In the genomic region with DNA sequence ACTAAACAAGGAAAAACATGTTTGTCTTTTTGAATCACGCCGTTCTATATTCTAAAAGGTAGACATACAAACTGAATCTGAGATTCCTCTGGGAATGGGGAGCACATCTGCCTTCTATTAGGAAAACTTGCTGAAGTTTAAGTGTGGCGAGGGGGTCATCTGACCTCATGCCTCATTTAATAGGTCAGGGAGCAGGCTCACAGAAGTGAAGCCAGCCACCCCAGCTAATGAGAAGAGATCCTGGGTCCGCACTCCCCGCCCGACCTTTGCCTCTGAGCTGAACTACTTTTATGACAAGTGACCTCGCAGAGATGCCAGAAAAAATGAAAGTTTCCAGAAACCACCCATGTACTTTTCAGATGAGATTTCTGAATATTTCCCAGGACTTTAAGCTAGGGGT, we compare ENCODE assay signal across 13 mouse cellular contexts.
DNase-seq lines count a peak whose midpoint lies in the region; ATAC-seq and TF ChIP-seq lines count a peak whose summit lies in the region.
"Had no signal": no experiment of that assay in that cellular context is flagged by ENCODE, and none has a peak within 500 bp of the region (broad histone marks: within the 10 kb centered on the region; RNA-seq: fewer than 3 reads in every experiment).

No protein-coding gene starts in this region.

- no peaks in the 10 kb centered on the region for H3K36me3 ChIP-seq in forebrain, embryonic 10.5 days (replicated peaks)
- no peaks in the 10 kb centered on the region for H3K36me3 ChIP-seq in forebrain, embryonic 16.5 days (ENCODE audit: control insufficient read depth, insufficient read depth)
- no peaks in the 10 kb centered on the region for H3K36me3 ChIP-seq in embryonic facial prominence, embryonic 11.5 days (replicated peaks; ENCODE audit: control insufficient read depth, insufficient read depth, low read depth, low read length)
- no peaks in the 10 kb centered on the region for H3K36me3 ChIP-seq in kidney, embryonic 16.5 days (ENCODE audit: insufficient read depth, low read length)
- no peaks in the 10 kb centered on the region for H3K36me3 ChIP-seq in neural tube, embryonic 11.5 days (ENCODE audit: control insufficient read depth, insufficient read depth, low read length)
- H3K36me3 ChIP-seq in forebrain, embryonic 11.5 days (ENCODE audit: control insufficient read depth, insufficient read depth, low read length) = no peaks in the 10 kb centered on the region

- H3K9me3 ChIP-seq in forebrain, embryonic 10.5 days = no peaks in the 10 kb centered on the region
- H3K9me3 ChIP-seq in forebrain, embryonic 16.5 days (ENCODE audit: control insufficient read depth, low read length) = no peaks in the 10 kb centered on the region
- no peaks in the 10 kb centered on the region for H3K9me3 ChIP-seq in embryonic facial prominence, embryonic 11.5 days (replicated peaks; ENCODE audit: control insufficient read depth, low read length)
- H3K9me3 ChIP-seq in kidney, embryonic 16.5 days (ENCODE audit: low read length) = no peaks in the 10 kb centered on the region
- no peaks in the 10 kb centered on the region for H3K9me3 ChIP-seq in neural tube, embryonic 11.5 days (ENCODE audit: control insufficient read depth, low read length)
- H3K9me3 ChIP-seq in forebrain, embryonic 11.5 days (ENCODE audit: control insufficient read depth, low read length) = no peaks in the 10 kb centered on the region
- H3K9me3 ChIP-seq: megakaryocyte, embryonic 14.5 days had no signal

- peak; percentile 24 for DNase-seq in forebrain, embryonic 10.5 days (ENCODE audit: extremely low spot score, low spot score)
- DNase-seq in embryonic facial prominence, embryonic 11.5 days (ENCODE audit: low spot score) = peak; percentile 76
- DNase-seq in neural tube, embryonic 11.5 days (ENCODE audit: low spot score) = peak; percentile 29
- no peak for DNase-seq in left cerebral cortex, adult 2 months (ENCODE audit: extremely low spot score in 1 of 2, low spot score in 2 of 2)
- DNase-seq in layer of hippocampus, adult 9-10 months (ENCODE audit: low spot score) = no peak
- no peak for DNase-seq in forebrain, embryonic 11.5 days (ENCODE audit: low spot score)
- DNase-seq: cerebellum, postnatal 14 days; gastrocnemius, postnatal 36 days had no signal

- no peak overlapping the region for H3K4me2 ChIP-seq in forebrain, embryonic 16.5 days (ENCODE audit: low read length)
- H3K4me2 ChIP-seq in embryonic facial prominence, embryonic 11.5 days (ENCODE audit: low read depth, low read length) = no peak overlapping the region
- H3K4me2 ChIP-seq in kidney, embryonic 16.5 days (replicated peaks; ENCODE audit: low read depth, low read length) = no peak overlapping the region
- no peak overlapping the region for H3K4me2 ChIP-seq in neural tube, embryonic 11.5 days (ENCODE audit: low read depth)
- no peak overlapping the region for H3K4me2 ChIP-seq in forebrain, embryonic 11.5 days (ENCODE audit: low read depth, low read length, severe bottlenecking)

- H3K27ac ChIP-seq in forebrain, embryonic 10.5 days = no peak overlapping the region
- no peak overlapping the region for H3K27ac ChIP-seq in forebrain, embryonic 16.5 days (ENCODE audit: low read length)
- no peak overlapping the region for H3K27ac ChIP-seq in embryonic facial prominence, embryonic 11.5 days (replicated peaks; ENCODE audit: low read depth, low read length)
- no peak overlapping the region for H3K27ac ChIP-seq in kidney, embryonic 16.5 days (ENCODE audit: low read length)
- no peak overlapping the region for H3K27ac ChIP-seq in neural tube, embryonic 11.5 days (ENCODE audit: low read depth, low read length)
- H3K27ac ChIP-seq in left cerebral cortex, adult 2 months = no peak overlapping the region
- no peak overlapping the region for H3K27ac ChIP-seq in forebrain, embryonic 11.5 days (ENCODE audit: low read depth, low read length)

- H3K4me1 ChIP-seq in forebrain, embryonic 10.5 days = peaks cover 10% of the 10 kb centered on the region
- no peaks in the 10 kb centered on the region for H3K4me1 ChIP-seq in forebrain, embryonic 16.5 days (replicated peaks; ENCODE audit: control insufficient read depth, insufficient read depth, low read length)
- H3K4me1 ChIP-seq in embryonic facial prominence, embryonic 11.5 days (ENCODE audit: control insufficient read depth, insufficient read depth, low read length) = no peaks in the 10 kb centered on the region
- H3K4me1 ChIP-seq in kidney, embryonic 16.5 days (ENCODE audit: insufficient read depth, low read length) = no peaks in the 10 kb centered on the region
- H3K4me1 ChIP-seq in neural tube, embryonic 11.5 days (ENCODE audit: control insufficient read depth, insufficient read depth, low read length) = 0 out of 2 replicates have a peak, but pooled peaks cover 4% of the 10 kb centered on the region
- no peaks in the 10 kb centered on the region for H3K4me1 ChIP-seq in forebrain, embryonic 11.5 days (replicated peaks; ENCODE audit: control insufficient read depth, insufficient read depth, low read length)
- H3K4me1 ChIP-seq: megakaryocyte, embryonic 14.5 days had no signal

- no peak for ATAC-seq in forebrain, embryonic 16.5 days
- ATAC-seq in embryonic facial prominence, embryonic 11.5 days (replicated peaks; ENCODE audit: insufficient number of reproducible peaks, low FRiP score, low TSS enrichment, low read depth) = no peak
- peak; percentile 46; the same call in 1 of the 2 replicates for ATAC-seq in kidney, embryonic 16.5 days (ENCODE audit: low FRiP score, low TSS enrichment)
- no peak for ATAC-seq in neural tube, embryonic 11.5 days (ENCODE audit: insufficient read depth, low FRiP score, low TSS enrichment)
- ATAC-seq in forebrain, embryonic 11.5 days (replicated peaks; ENCODE audit: low FRiP score) = no peak
- ATAC-seq: inflammation-experienced regulatory T-cells, adult 6 months had no signal

- 49% methylated on average over 7 of the region's 7 CpGs for WGBS in forebrain, embryonic 10.5 days
- 78% methylated on average over 7 of the region's 7 CpGs for WGBS in forebrain, embryonic 16.5 days
- 19% methylated on average over 7 of the region's 7 CpGs for WGBS in embryonic facial prominence, embryonic 11.5 days
- 34% methylated on average over 7 of the region's 7 CpGs for WGBS in kidney, embryonic 16.5 days
- WGBS in neural tube, embryonic 11.5 days = 39% methylated on average over 7 of the region's 7 CpGs
- WGBS in forebrain, embryonic 11.5 days = 60% methylated on average over 7 of the region's 7 CpGs

- intact Hi-C loops in left cerebral cortex, adult 2 months (cut with DNase I) = no loop called here

- no peaks in the 10 kb centered on the region for H3K27me3 ChIP-seq in forebrain, embryonic 10.5 days (ENCODE audit: poor library complexity, severe bottlenecking)
- no peaks in the 10 kb centered on the region for H3K27me3 ChIP-seq in forebrain, embryonic 16.5 days (replicated peaks; ENCODE audit: control insufficient read depth, insufficient read depth, low read length)
- no peaks in the 10 kb centered on the region for H3K27me3 ChIP-seq in embryonic facial prominence, embryonic 11.5 days (ENCODE audit: control insufficient read depth, insufficient read depth, low read length)
- no peaks in the 10 kb centered on the region for H3K27me3 ChIP-seq in kidney, embryonic 16.5 days (ENCODE audit: insufficient read depth, low read length)
- H3K27me3 ChIP-seq in neural tube, embryonic 11.5 days (ENCODE audit: control insufficient read depth, insufficient read depth, low read length) = no peaks in the 10 kb centered on the region
- no peaks in the 10 kb centered on the region for H3K27me3 ChIP-seq in forebrain, embryonic 11.5 days (ENCODE audit: control insufficient read depth, insufficient read depth, low read length)
- H3K27me3 ChIP-seq: megakaryocyte, embryonic 14.5 days had no signal

- H3K4me3 ChIP-seq in forebrain, embryonic 10.5 days = no peak overlapping the region
- H3K4me3 ChIP-seq in forebrain, embryonic 16.5 days (replicated peaks; ENCODE audit: low read length) = no peak overlapping the region
- H3K4me3 ChIP-seq in embryonic facial prominence, embryonic 11.5 days (ENCODE audit: low read depth, low read length) = no peak overlapping the region
- no peak overlapping the region for H3K4me3 ChIP-seq in kidney, embryonic 16.5 days (ENCODE audit: low read length)
- H3K4me3 ChIP-seq in neural tube, embryonic 11.5 days (ENCODE audit: low read depth, low read length) = no peak overlapping the region
- H3K4me3 ChIP-seq in left cerebral cortex, adult 2 months = no peak overlapping the region
- no peak overlapping the region for H3K4me3 ChIP-seq in forebrain, embryonic 11.5 days (ENCODE audit: low read depth, low read length)
- H3K4me3 ChIP-seq: megakaryocyte, embryonic 14.5 days; myocyte had no signal

- H3K9ac ChIP-seq in forebrain, embryonic 16.5 days (replicated peaks; ENCODE audit: low read depth, low read length) = no peak overlapping the region
- no peak overlapping the region for H3K9ac ChIP-seq in embryonic facial prominence, embryonic 11.5 days (replicated peaks; ENCODE audit: low read length)
- no peak overlapping the region for H3K9ac ChIP-seq in kidney, embryonic 16.5 days (replicated peaks; ENCODE audit: low read length)
- no peak overlapping the region for H3K9ac ChIP-seq in neural tube, embryonic 11.5 days (ENCODE audit: low read length)
- no peak overlapping the region for H3K9ac ChIP-seq in forebrain, embryonic 11.5 days (ENCODE audit: low read length)

- no peak for TF ChIP-seq CTCF in left cerebral cortex, adult 2 months (IDR thresholded peaks at IDR 0.05)

Comparison
In these comparisons a context has a peak if more than half of its experiments do, and no peak if none do; other contexts are left out.
1. DNase-seq: peak in forebrain, embryonic 10.5 days (single experiment), embryonic facial prominence, embryonic 11.5 days (single experiment) and neural tube, embryonic 11.5 days (single experiment); none in left cerebral cortex, adult 2 months (0 of 2), layer of hippocampus, adult 9-10 months (single experiment) and forebrain, embryonic 11.5 days (single experiment).